Mouse (Mus musculus): ENCODE data around the gene Sec13. TPM values are rescaled to one million over a fixed set of nuclear protein-coding genes. Genes with fewer than 3 reads are reported as not detected.

Gene Sec13
- polyA plus RNA-seq, 1 experiment from 2014 or later: 244 TPM

DNA sequence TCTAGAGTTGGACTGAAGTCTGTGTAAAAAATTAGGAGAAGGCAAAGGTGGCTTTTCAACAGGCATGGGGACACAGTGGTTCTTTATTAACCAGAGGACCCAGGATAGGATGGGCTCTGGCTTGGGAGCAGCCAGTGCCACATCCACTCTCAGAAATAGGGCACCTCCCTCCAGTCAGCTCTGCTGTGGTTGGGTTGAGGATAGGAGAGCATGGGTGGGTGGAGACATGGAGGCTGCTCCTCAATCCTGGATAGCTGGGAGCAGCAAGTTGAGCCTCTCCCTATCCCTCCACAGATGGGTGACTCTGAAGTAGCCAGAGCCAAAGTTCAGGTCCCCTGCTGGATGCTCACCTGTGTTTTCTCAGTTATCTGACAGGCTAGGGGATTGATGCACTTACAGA lies 4.6 kb upstream of the Sec13 start:
- H3K27ac ChIP-seq (ENCODE audit: low read length): no peak overlapping the region

DNA sequence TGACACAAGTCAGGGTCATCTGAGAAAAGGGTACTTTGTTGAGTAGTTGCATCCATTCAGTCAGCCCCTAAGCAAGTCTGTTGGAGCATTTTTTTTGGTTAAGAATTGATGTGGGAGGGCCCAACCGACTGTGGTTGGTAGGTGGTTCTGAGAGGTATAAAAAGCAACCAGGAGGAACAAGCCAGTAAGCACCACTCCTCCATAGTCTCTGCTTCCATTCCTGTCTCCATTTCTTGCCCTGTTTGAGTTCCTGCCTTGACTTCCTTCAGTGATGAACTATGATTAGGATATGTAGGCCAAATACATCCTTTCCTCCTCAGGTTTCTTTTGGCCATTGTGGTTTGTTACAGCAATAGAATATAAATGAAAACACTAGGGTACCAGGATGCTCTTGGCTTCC lies 2.6 kb upstream of the Sec13 start:
- no peak overlapping the region for H3K4me3 ChIP-seq (replicated peaks; ENCODE audit: low read length)
- H3K27me3 ChIP-seq (ENCODE audit: control insufficient read depth, insufficient read depth, low read length): peaks cover 3% of the 10 kb centered on the region
- peaks cover 9% of the 10 kb centered on the region for H3K4me1 ChIP-seq (ENCODE audit: control insufficient read depth, insufficient read depth, low read length)
- no peak overlapping the region for H3K4me2 ChIP-seq (ENCODE audit: low read depth, low read length)
- 0 out of 2 replicates have a peak, but pooled peaks cover 2% of the 10 kb centered on the region for H3K36me3 ChIP-seq (ENCODE audit: control insufficient read depth, insufficient read depth, low read length)
- WGBS: 47% methylated on average over 1 of the region's 1 CpGs
- no peak overlapping the region for H3K27ac ChIP-seq (ENCODE audit: low read length)
- H3K9ac ChIP-seq (ENCODE audit: low read length): no peak overlapping the region
- no peak for ATAC-seq (ENCODE audit: insufficient read depth, low FRiP score)
- H3K9me3 ChIP-seq (replicated peaks; ENCODE audit: control insufficient read depth, low read length): no peaks in the 10 kb centered on the region

More for the DNA sequence above, 4.6 kb upstream of the Sec13 start:
- no peak overlapping the region for H3K4me3 ChIP-seq (replicated peaks; ENCODE audit: low read length)
- H3K4me1 ChIP-seq (ENCODE audit: control insufficient read depth, insufficient read depth, low read length): no peaks in the 10 kb centered on the region
- H3K9ac ChIP-seq (ENCODE audit: low read length): no peak overlapping the region
- no peaks in the 10 kb centered on the region for H3K9me3 ChIP-seq (replicated peaks; ENCODE audit: control insufficient read depth, low read length)
- peaks cover 11% of the 10 kb centered on the region for H3K27me3 ChIP-seq (ENCODE audit: control insufficient read depth, insufficient read depth, low read length)
- ATAC-seq (ENCODE audit: insufficient read depth, low FRiP score): no peak
- H3K36me3 ChIP-seq (ENCODE audit: control insufficient read depth, insufficient read depth, low read length): no peaks in the 10 kb centered on the region
- no peak overlapping the region for H3K4me2 ChIP-seq (ENCODE audit: low read depth, low read length)

DNA sequence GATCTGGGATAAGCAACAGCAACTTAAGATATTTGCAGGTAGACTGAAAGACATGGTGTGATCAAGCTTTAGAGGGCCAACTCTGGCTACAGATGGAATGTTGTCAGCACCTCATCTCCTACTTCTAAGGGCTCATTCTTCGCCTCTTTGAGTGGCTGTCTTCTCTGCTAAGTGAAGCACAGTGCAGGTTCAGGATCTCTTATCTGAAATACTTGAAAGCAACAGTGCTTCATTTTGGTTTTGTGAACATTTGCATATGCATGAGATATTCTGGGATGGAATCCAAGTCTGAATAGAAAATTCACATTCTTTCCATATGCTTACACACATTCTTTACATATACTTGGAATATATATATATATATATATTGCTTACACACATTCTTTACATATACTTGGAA lies 1.8 kb upstream of the Sec13 start:
- H3K27me3 ChIP-seq (ENCODE audit: control insufficient read depth, insufficient read depth, low read length): no peaks in the 10 kb centered on the region
- no peak for ATAC-seq (ENCODE audit: insufficient read depth, low FRiP score)
- H3K4me3 ChIP-seq (replicated peaks; ENCODE audit: low read length): no peak overlapping the region
- no peaks in the 10 kb centered on the region for H3K9me3 ChIP-seq (replicated peaks; ENCODE audit: control insufficient read depth, low read length)
- H3K9ac ChIP-seq (ENCODE audit: low read length): no peak overlapping the region
- peaks cover 8% of the 10 kb centered on the region; the same call in 1 of the 2 replicates for H3K36me3 ChIP-seq (ENCODE audit: control insufficient read depth, insufficient read depth, low read length)
- no peak overlapping the region for H3K27ac ChIP-seq (ENCODE audit: low read length)
- peaks cover 9% of the 10 kb centered on the region for H3K4me1 ChIP-seq (ENCODE audit: control insufficient read depth, insufficient read depth, low read length)
- 79% methylated on average over 1 of the region's 1 CpGs for WGBS
- H3K4me2 ChIP-seq (ENCODE audit: low read depth, low read length): no peak overlapping the region

DNA sequence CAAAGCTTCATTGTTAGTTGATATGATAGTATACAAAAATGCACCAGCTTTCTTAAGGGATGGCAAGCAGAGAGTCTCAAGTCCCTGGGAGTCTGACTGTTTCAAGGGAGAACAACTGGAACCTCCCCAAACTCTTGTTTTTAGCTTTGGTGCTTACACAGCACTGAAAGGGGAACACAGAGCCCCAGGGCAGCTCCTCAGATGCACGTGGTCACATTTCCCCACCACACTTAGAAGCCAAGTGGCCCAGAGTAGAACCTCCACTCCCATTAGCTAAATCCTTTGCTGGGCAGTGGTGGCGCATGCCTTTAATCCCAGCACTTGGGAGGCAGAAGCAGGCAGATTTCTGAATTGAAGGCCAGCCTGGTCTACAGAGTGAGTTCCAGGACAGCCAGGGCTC lies 882 bp upstream of the Sec13 start:
- H3K4me3 ChIP-seq (replicated peaks; ENCODE audit: low read length): no peak overlapping the region
- peaks cover 8% of the 10 kb centered on the region; the same call in 1 of the 2 replicates for H3K36me3 ChIP-seq (ENCODE audit: control insufficient read depth, insufficient read depth, low read length)
- no peak overlapping the region for H3K27ac ChIP-seq (ENCODE audit: low read length)
- no peak overlapping the region for H3K4me2 ChIP-seq (ENCODE audit: low read depth, low read length)
- H3K9me3 ChIP-seq (replicated peaks; ENCODE audit: control insufficient read depth, low read length): no peaks in the 10 kb centered on the region
- no peaks in the 10 kb centered on the region for H3K27me3 ChIP-seq (ENCODE audit: control insufficient read depth, insufficient read depth, low read length)
- no peak for ATAC-seq (ENCODE audit: insufficient read depth, low FRiP score)
- no peak overlapping the region for H3K9ac ChIP-seq (ENCODE audit: low read length)
- WGBS: 64% methylated on average over 2 of the region's 2 CpGs
- peaks cover 9% of the 10 kb centered on the region for H3K4me1 ChIP-seq (ENCODE audit: control insufficient read depth, insufficient read depth, low read length)

DNA sequence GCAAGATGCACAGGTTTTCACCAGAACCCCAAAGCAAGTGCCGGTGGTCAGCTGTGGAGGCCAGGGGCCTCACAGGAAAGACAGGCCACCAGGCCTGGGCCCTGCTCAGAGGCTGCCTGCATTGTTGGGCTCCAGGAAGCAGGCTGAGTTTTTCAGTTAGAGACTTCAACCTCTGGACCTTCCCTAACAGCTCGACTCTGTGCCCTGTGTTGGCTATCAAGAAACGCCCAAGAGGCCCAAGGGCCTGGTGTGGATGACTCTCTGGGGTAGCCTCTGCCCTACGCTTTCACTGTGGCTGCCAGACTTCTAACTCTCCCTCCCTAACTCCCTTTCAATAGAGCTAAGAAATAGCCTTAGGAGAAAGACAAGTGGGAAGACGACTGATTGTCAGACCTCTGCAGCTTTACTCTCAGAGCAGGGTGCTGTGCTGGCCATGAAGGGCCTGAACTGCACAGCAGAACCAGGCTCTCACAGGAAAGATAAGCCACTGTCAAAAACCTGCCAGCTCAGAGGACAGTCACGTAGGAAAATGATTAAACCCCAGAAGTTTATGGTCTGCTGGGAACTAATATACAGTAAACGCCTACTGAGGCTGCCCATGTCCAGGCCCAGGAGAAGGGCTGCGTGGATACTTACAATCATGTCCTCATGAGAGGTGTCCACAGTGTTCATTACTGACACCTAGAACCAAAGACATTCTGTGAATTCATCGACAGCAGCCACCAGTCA lies 3.1 kb downstream of the Sec13 start:
- ATAC-seq (ENCODE audit: insufficient read depth, low FRiP score): 0 out of 2 replicates have a peak, but pooled peaks have one; percentile 42
- Histone ChIP-seq H3K9ac (ENCODE audit: low read length) (no peak overlapping the region), H3K27ac (ENCODE audit: low read length) (no peak overlapping the region; the same call in 1 of the 2 replicates), H3K9me3 (replicated peaks; ENCODE audit: control insufficient read depth, low read length) (no peaks in the 10 kb centered on the region), H3K36me3 (ENCODE audit: control insufficient read depth, insufficient read depth, low read length) (peaks cover 25% of the 10 kb centered on the region), H3K4me3 (replicated peaks; ENCODE audit: low read length) (no peak overlapping the region), H3K4me1 (ENCODE audit: control insufficient read depth, insufficient read depth, low read length) (peaks cover 9% of the 10 kb centered on the region), H3K4me2 (ENCODE audit: low read depth, low read length) (no peak overlapping the region), H3K27me3 (ENCODE audit: control insufficient read depth, insufficient read depth, low read length) (no peaks in the 10 kb centered on the region)
- WGBS: 85% methylated on average over 9 of the region's 9 CpGs

DNA sequence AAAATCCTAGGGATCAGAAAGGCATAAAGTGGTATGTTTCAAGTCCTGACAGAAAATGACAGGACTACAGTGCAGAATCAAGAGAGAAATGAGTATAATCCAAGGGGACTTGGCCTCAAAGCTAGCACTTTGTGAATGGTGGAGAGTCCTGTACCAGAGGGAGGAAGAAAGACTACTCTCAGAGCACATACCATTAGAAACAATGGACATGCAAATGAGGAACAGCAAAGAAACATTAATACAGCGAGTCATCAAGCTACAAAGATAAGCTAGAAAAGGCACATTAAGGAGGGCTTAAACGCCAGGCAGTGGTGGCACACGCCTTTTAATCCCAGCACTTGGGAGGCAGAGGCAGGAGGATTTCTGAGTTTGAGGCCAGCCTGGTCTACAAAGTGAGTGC lies 9.2 kb downstream of the Sec13 start:
- Histone ChIP-seq H3K27ac (ENCODE audit: low read length) (no peak overlapping the region), H3K4me2 (ENCODE audit: low read depth, low read length) (no peak overlapping the region), H3K4me1 (ENCODE audit: control insufficient read depth, insufficient read depth, low read length) (no peaks in the 10 kb centered on the region), H3K4me3 (replicated peaks; ENCODE audit: low read length) (no peak overlapping the region), H3K27me3 (ENCODE audit: control insufficient read depth, insufficient read depth, low read length) (no peaks in the 10 kb centered on the region), H3K36me3 (ENCODE audit: control insufficient read depth, insufficient read depth, low read length) (peaks cover 32% of the 10 kb centered on the region), H3K9me3 (replicated peaks; ENCODE audit: control insufficient read depth, low read length) (no peaks in the 10 kb centered on the region), H3K9ac (ENCODE audit: low read length) (no peak overlapping the region)
- WGBS: 89% methylated on average over 3 of the region's 3 CpGs
- ATAC-seq (ENCODE audit: insufficient read depth, low FRiP score): no peak

DNA sequence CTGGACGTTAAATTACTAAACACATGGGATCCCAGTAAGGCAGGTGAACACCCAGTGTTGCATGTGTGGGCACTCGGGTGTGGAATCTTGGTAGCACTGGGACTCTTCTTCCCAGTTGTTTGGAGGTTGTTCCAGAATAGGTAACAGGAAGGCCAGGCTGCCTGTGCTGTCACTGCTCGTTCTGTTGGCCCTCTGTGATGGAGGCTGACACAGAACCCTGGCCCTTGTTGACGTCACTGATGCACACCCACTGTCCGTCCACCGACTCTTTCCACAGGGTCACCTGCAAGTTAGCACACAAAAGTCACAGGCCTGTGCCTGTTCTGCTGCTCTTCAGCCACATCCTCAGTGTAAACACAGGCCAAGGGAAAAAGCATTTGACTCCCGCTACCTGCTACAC lies 12.4 kb downstream of the Sec13 start:
- Histone ChIP-seq H3K9me3 (replicated peaks; ENCODE audit: control insufficient read depth, low read length) (no peaks in the 10 kb centered on the region), H3K27me3 (ENCODE audit: control insufficient read depth, insufficient read depth, low read length) (no peaks in the 10 kb centered on the region), H3K27ac (ENCODE audit: low read length) (no peak overlapping the region), H3K4me1 (ENCODE audit: control insufficient read depth, insufficient read depth, low read length) (no peaks in the 10 kb centered on the region), H3K4me2 (ENCODE audit: low read depth, low read length) (no peak overlapping the region), H3K4me3 (replicated peaks; ENCODE audit: low read length) (no peak overlapping the region), H3K9ac (ENCODE audit: low read length) (no peak overlapping the region), H3K36me3 (ENCODE audit: control insufficient read depth, insufficient read depth, low read length) (peaks cover 20% of the 10 kb centered on the region)
- no peak for ATAC-seq (ENCODE audit: insufficient read depth, low FRiP score)
- 77% methylated on average over 7 of the region's 7 CpGs for WGBS

DNA sequence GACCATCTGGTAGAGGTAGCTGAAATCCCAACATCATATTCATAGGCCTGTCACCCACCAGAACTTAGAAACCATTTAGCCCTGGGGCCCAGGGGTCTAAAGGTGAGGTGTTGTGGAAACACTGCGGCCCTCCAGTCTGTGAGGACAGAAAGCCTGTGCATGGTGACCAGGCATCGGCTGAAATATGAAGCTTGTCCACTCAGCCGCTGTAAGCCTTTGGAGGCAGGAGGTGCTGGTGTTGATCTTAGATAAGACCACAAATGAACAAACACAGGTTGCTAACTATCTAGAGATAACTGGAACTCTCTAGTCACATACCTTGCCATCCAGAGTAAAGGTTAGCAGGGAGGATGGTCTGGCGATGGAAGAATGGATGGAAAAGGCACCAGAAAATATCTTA lies 19.5 kb downstream of the Sec13 start:
- Histone ChIP-seq H3K27me3 (ENCODE audit: control insufficient read depth, insufficient read depth, low read length) (no peaks in the 10 kb centered on the region), H3K4me1 (ENCODE audit: control insufficient read depth, insufficient read depth, low read length) (no peaks in the 10 kb centered on the region), H3K27ac (ENCODE audit: low read length) (no peak overlapping the region), H3K9me3 (replicated peaks; ENCODE audit: control insufficient read depth, low read length) (no peaks in the 10 kb centered on the region), H3K4me2 (ENCODE audit: low read depth, low read length) (no peak overlapping the region), H3K36me3 (ENCODE audit: control insufficient read depth, insufficient read depth, low read length) (peaks cover 12% of the 10 kb centered on the region), H3K9ac (ENCODE audit: low read length) (no peak overlapping the region), H3K4me3 (replicated peaks; ENCODE audit: low read length) (no peak overlapping the region)
- no peak; the same call in 1 of the 2 replicates for ATAC-seq (ENCODE audit: insufficient read depth, low FRiP score)
- WGBS: 66% methylated on average over 4 of the region's 4 CpGs

DNA sequence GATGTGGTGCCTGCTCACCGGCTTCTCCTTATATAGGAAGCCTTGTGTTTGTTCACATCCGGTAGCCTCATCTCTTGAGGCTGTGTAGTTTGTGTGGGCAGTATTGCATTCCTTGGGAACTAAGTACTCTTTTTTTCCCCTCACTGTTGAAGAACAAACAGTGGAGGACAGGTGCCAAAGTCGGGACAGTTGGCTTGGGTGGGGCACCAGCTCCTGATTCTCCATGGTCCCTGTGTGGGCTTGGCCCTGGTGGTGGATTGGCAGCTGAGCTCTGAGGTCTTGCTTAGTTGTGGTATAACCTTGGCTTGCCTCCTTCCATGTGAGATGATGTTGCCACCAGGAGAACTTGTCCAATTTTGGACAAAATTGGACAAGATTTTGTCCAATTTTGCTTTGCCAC lies 20.7 kb downstream of the Sec13 start, which contains the start of gene Ghrl:
Ghrl (minus strand) TSS at position 3 of the 400 bp plus-strand sequence.
- Histone ChIP-seq H3K9ac (ENCODE audit: low read length) (no peak within 1 kb of the TSS), H3K36me3 (ENCODE audit: control insufficient read depth, insufficient read depth, low read length) (peaks cover 11% of the 10 kb centered on the region; the same call in 1 of the 2 replicates), H3K9me3 (replicated peaks; ENCODE audit: control insufficient read depth, low read length) (no peaks in the 10 kb centered on the region), H3K27ac (ENCODE audit: low read length) (no peak within 1 kb of the TSS), H3K4me1 (ENCODE audit: control insufficient read depth, insufficient read depth, low read length) (no peaks in the 10 kb centered on the region), H3K27me3 (ENCODE audit: control insufficient read depth, insufficient read depth, low read length) (no peaks in the 10 kb centered on the region), H3K4me3 (replicated peaks; ENCODE audit: low read length) (no peak within 1 kb of the TSS), H3K4me2 (ENCODE audit: low read depth, low read length) (no peak within 1 kb of the TSS)
- WGBS: 59% methylated on average over 3 of the region's 3 CpGs
- ATAC-seq (ENCODE audit: insufficient read depth, low FRiP score): no peak
